Mouse (Mus musculus) lung, adult 2 months (tissue): ENCODE measurements at regions not wholly inside any gene's neighbourhood (a gene's known extent, or its start where the extent isn't known, plus 50 kb on each side); places are given as distances from the start of the nearest gene placed in this dataset.
"Not testable (repeated sequence)": the region's sequence is repeated elsewhere in the genome, so short reads cannot be mapped to it uniquely, and the experiment has no call there.

Experiments
- CTCF ChIP-seq: fragments of 200-500 bp; IDR thresholded peaks from 2 replicates; pipeline ENCODE4 v1.5.1; 2011; ENCODE audit warnings: mild to moderate bottlenecking, low read length, control low read depth; ENCODE audit not compliant: insufficient read depth
- POLR2A ChIP-seq: fragments of 200-500 bp; IDR thresholded peaks from 2 replicates; pipeline ENCODE4 v1.6.1; 2011; ENCODE audit warnings: low read depth, mild to moderate bottlenecking, control low read depth, low read length, borderline replicate concordance; ENCODE audit errors: extremely low read depth

DNA sequence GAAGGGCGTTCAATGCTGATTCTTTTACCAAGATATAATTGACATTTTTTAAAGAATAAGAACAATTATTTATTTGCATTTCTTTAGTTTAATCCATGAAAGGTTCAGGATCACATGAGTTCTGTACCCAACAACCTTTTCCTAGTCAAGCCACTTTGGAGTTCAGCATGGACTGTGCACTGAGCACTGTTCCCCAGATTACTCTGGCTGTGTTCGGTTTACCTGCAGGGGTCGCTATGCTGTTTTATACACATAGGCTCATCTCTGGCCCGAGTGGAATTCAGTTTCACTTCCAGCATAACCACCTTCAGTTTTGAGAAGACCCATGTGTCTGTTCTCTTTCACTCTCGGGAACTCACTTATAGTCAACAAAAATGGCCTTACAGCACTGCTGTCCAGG is 93.5 kb upstream of the Smarcad1 start:
- not testable (repeated sequence) for TF ChIP-seq CTCF, POLR2A
